Mouse (Mus musculus): ENCODE data around the gene Gstp2. TPM values are rescaled to one million over a fixed set of nuclear protein-coding genes. Genes with fewer than 3 reads are reported as not detected.
A peak's percentile ranks its signal among the peaks of the same experiment; 100 is the strongest.

Gstp2 gene
- polyA plus RNA-seq (2021) = 379 TPM

GRCm38 (mm10) chr19:4045966-4046865 lies at the start of gene Gstp2:
TSS of gene Gstp2 (minus strand) at chr19:4046023.
- TF ChIP-seq CTCF (IDR thresholded peaks at IDR 0.05) = peak; percentile 71
- ChIA-PET POLR2A (interaction anchor here (0.5 to 3.4 kb wide), 5 partner anchors 8 to 27 kb away, joined by 3 to 21 read pairs (median 4); partner anchors contain the start of gene Gstp1), CTCF (interaction anchor here (0.8 to 6.9 kb wide), 11 partner anchors 11 to 100 kb away, joined by 3 to 74 read pairs (median 3); partner anchors contain the start of gene Ndufv1)
- peak; percentile 64 for DNase-seq (ENCODE audit: low read depth, low spot score)
- H3K27me3 ChIP-seq = no peaks in the 10 kb centered on the region
- ATAC-seq = peak; percentile 81
- in situ Hi-C loops (cut with MboI; ENCODE audit: low pct_unique_long_range_greater_than_20kb) = no loop called here

- CTCF ChIA-PET = interaction anchor here (1.7 kb wide), 1 partner anchor 9 kb away, joined by 4 read pairs; no protein-coding TSS in a partner anchor
- DNase-seq (ENCODE audit: low read depth, low spot score) (no peak), ATAC-seq (no peak)
- no peaks in the 10 kb centered on the region for H3K27me3 ChIP-seq
- in situ Hi-C loops (cut with MboI; ENCODE audit: low pct_unique_long_range_greater_than_20kb) = no loop called here
- POLR2A ChIA-PET = interaction anchor here (1.1 kb wide), 1 partner anchor 68 kb away, joined by 6 read pairs; the partner anchor contains the start of gene Rps6kb2
- no peak for TF ChIP-seq CTCF (IDR thresholded peaks at IDR 0.05)
Observed at GRCm38 (mm10) chr19:4094774-4095303, 49.0 kb upstream of the Gstp2 start.

GRCm38 (mm10) chr19:4094348-4094747 lies 48.5 kb upstream of the Gstp2 start:
- H3K27me3 ChIP-seq = peaks cover 2% of the 10 kb centered on the region
- POLR2A ChIA-PET = no interaction called here
- DNase-seq (ENCODE audit: low read depth, low spot score) = no peak
- TF ChIP-seq CTCF (IDR thresholded peaks at IDR 0.05) = no peak
- CTCF ChIA-PET = interaction anchor here (1.7 kb wide), 1 partner anchor 9 kb away, joined by 4 read pairs; no protein-coding TSS in a partner anchor
- in situ Hi-C loops (cut with MboI; ENCODE audit: low pct_unique_long_range_greater_than_20kb) = no loop called here
- ATAC-seq = no peak

GRCm38 (mm10) chr19:4093772-4094171 lies 47.9 kb upstream of the Gstp2 start:
- in situ Hi-C loops (cut with MboI; ENCODE audit: low pct_unique_long_range_greater_than_20kb) = no loop called here
- ChIA-PET POLR2A (no interaction called here), CTCF (interaction anchor here (1.7 kb wide), 1 partner anchor 8 kb away, joined by 4 read pairs; no protein-coding TSS in a partner anchor)
- TF ChIP-seq CTCF (IDR thresholded peaks at IDR 0.05) = no peak
- ATAC-seq (no peak), DNase-seq (ENCODE audit: low read depth, low spot score) (no peak)
- H3K27me3 ChIP-seq = peaks cover 2% of the 10 kb centered on the region

GRCm38 (mm10) chr19:4092750-4093149 lies 46.9 kb upstream of the Gstp2 start:
- no peak for TF ChIP-seq CTCF (IDR thresholded peaks at IDR 0.05)
- ATAC-seq = no peak
- ChIA-PET POLR2A (no interaction called here), CTCF (interaction anchor here (0.8 kb wide), 1 partner anchor 73 kb away, joined by 3 read pairs; no protein-coding TSS in a partner anchor)
- peaks cover 2% of the 10 kb centered on the region for H3K27me3 ChIP-seq
- DNase-seq (ENCODE audit: low read depth, low spot score) = no peak
- in situ Hi-C loops (cut with MboI; ENCODE audit: low pct_unique_long_range_greater_than_20kb) = no loop called here

GRCm38 (mm10) chr19:4091383-4091782 lies 45.6 kb upstream of the Gstp2 start:
- ChIA-PET POLR2A (no interaction called here), CTCF (interaction anchor here (1.0 kb wide), 1 partner anchor 45 kb away, joined by 3 read pairs; no protein-coding TSS in a partner anchor)
- DNase-seq (ENCODE audit: low read depth, low spot score) (no peak), ATAC-seq (no peak)
- in situ Hi-C loops (cut with MboI; ENCODE audit: low pct_unique_long_range_greater_than_20kb) = no loop called here
- H3K27me3 ChIP-seq = peaks cover 2% of the 10 kb centered on the region
- TF ChIP-seq CTCF (IDR thresholded peaks at IDR 0.05) = no peak

- POLR2A ChIA-PET = interaction anchor here (0.5 kb wide), 1 partner anchor 121 kb away, joined by 3 read pairs; no protein-coding TSS in a partner anchor
- CTCF ChIA-PET = interaction anchor here (1.0 kb wide), 1 partner anchor 44 kb away, joined by 3 read pairs; no protein-coding TSS in a partner anchor
- H3K27me3 ChIP-seq = peaks cover 2% of the 10 kb centered on the region
- ATAC-seq (no peak), DNase-seq (ENCODE audit: low read depth, low spot score) (no peak)
- in situ Hi-C loops (cut with MboI; ENCODE audit: low pct_unique_long_range_greater_than_20kb) = no loop called here
- TF ChIP-seq CTCF (IDR thresholded peaks at IDR 0.05) = no peak
Observed at GRCm38 (mm10) chr19:4090446-4090845, 44.6 kb upstream of the Gstp2 start.

- peaks cover 3% of the 10 kb centered on the region for H3K27me3 ChIP-seq
- in situ Hi-C loops (cut with MboI; ENCODE audit: low pct_unique_long_range_greater_than_20kb) = loop anchor here (5.0 kb wide), 2 partner anchors 37 to 72 kb away; no protein-coding TSS in a partner anchor
- ATAC-seq = no peak
- TF ChIP-seq CTCF (IDR thresholded peaks at IDR 0.05) = no peak
- ChIA-PET CTCF (interaction anchor here (0.9 to 1.4 kb wide), 2 partner anchors 14 to 37 kb away, joined by 3 to 4 read pairs; no protein-coding TSS in a partner anchor), POLR2A (no interaction called here)
- no peak for DNase-seq (ENCODE audit: low read depth, low spot score)
Observed at GRCm38 (mm10) chr19:4089128-4089527, 43.3 kb upstream of the Gstp2 start.

GRCm38 (mm10) chr19:4088146-4088545 lies 42.3 kb upstream of the Gstp2 start:
- TF ChIP-seq CTCF (IDR thresholded peaks at IDR 0.05) = no peak
- H3K27me3 ChIP-seq = peaks cover 9% of the 10 kb centered on the region
- POLR2A ChIA-PET = no interaction called here
- ATAC-seq (no peak), DNase-seq (ENCODE audit: low read depth, low spot score) (no peak)
- CTCF ChIA-PET = interaction anchor here (1.4 kb wide), 1 partner anchor 13 kb away, joined by 4 read pairs; no protein-coding TSS in a partner anchor
- in situ Hi-C loops (cut with MboI; ENCODE audit: low pct_unique_long_range_greater_than_20kb) = loop anchor here (5.0 kb wide), 2 partner anchors 36 to 71 kb away; no protein-coding TSS in a partner anchor

GRCm38 (mm10) chr19:4087090-4087489 lies 41.3 kb upstream of the Gstp2 start:
- CTCF ChIA-PET = interaction anchor here (1.0 kb wide), 1 partner anchor 74 kb away, joined by 3 read pairs; the partner anchor contains the start of gene Ndufv1
- DNase-seq (ENCODE audit: low read depth, low spot score) = no peak
- TF ChIP-seq CTCF (IDR thresholded peaks at IDR 0.05) = no peak
- POLR2A ChIA-PET = no interaction called here
- in situ Hi-C loops (cut with MboI; ENCODE audit: low pct_unique_long_range_greater_than_20kb) = loop anchor here (5.0 kb wide), 2 partner anchors 35 to 70 kb away; no protein-coding TSS in a partner anchor
- ATAC-seq = peak; percentile 14
- H3K27me3 ChIP-seq = peaks cover 16% of the 10 kb centered on the region

All from Patski (cell line).